In genomic region chr2:48557123-48557522, GRCm38 (mm10) we compare ENCODE assay signal across 16 mouse cellular contexts.
"Had no signal": no experiment of that assay in that cellular context is flagged by ENCODE, and none has a peak within 500 bp of the region (broad histone marks: within the 10 kb centered on the region; RNA-seq: fewer than 3 reads in every experiment).

No protein-coding gene starts in this region.

- DNase-seq: layer of hippocampus, adult 9-11 months; liver; liver, embryonic 13.5 days; midbrain, embryonic 14.5 days; retina, postnatal 1 day; thymus, adult 18-20 months; thymus, postnatal 14 days; thymus, postnatal 4 days had no signal

- H3K27ac ChIP-seq: kidney, postnatal 0 days; layer of hippocampus, adult 2 months; limb, embryonic 10.5 days; limb, embryonic 13.5 days; liver, embryonic 13.5 days; neural tube, embryonic 12.5 days; neural tube, embryonic 15.5 days had no signal

- H3K4me3 ChIP-seq: layer of hippocampus, adult 2 months; limb, embryonic 10.5 days; limb, embryonic 13.5 days; liver, embryonic 13.5 days; neural tube, embryonic 12.5 days; neural tube, embryonic 15.5 days had no signal

- H3K9me3 ChIP-seq: limb, embryonic 10.5 days; limb, embryonic 13.5 days; liver, embryonic 13.5 days; neural tube, embryonic 12.5 days; neural tube, embryonic 15.5 days had no signal

- H3K36me3 ChIP-seq: limb, embryonic 10.5 days; limb, embryonic 13.5 days; liver, embryonic 13.5 days; neural tube, embryonic 12.5 days; neural tube, embryonic 15.5 days had no signal

- H3K4me1 ChIP-seq: limb, embryonic 10.5 days; limb, embryonic 13.5 days; liver, embryonic 13.5 days; neural tube, embryonic 12.5 days; neural tube, embryonic 15.5 days had no signal

- H3K9ac ChIP-seq: limb, embryonic 13.5 days; liver, embryonic 13.5 days; neural tube, embryonic 12.5 days; neural tube, embryonic 15.5 days had no signal

- H3K4me2 ChIP-seq: limb, embryonic 13.5 days; liver, embryonic 13.5 days; midbrain, embryonic 11.5 days; neural tube, embryonic 12.5 days; neural tube, embryonic 15.5 days had no signal

- ATAC-seq: intestine, postnatal 0 days had no signal

- H3K27me3 ChIP-seq: limb, embryonic 13.5 days; liver, embryonic 13.5 days; neural tube, embryonic 12.5 days; neural tube, embryonic 15.5 days had no signal
